Mouse (Mus musculus) kidney, adult 11 months (tissue): ENCODE data around the gene Hist1h2bj.
"Not testable (repeated sequence)": the region's sequence is repeated elsewhere in the genome, so short reads cannot be mapped to it uniquely, and the experiment has no call there.

Experiments used
- DNase-seq: peaks from one replicate; pipeline ENCODE4 v3.0.0; 2022

Gene Hist1h2bj

GRCm38 (mm10) chr13:22040464-22041141 lies 2.4 kb upstream of the Hist1h2bj start:
- no peak for DNase-seq

DNA sequence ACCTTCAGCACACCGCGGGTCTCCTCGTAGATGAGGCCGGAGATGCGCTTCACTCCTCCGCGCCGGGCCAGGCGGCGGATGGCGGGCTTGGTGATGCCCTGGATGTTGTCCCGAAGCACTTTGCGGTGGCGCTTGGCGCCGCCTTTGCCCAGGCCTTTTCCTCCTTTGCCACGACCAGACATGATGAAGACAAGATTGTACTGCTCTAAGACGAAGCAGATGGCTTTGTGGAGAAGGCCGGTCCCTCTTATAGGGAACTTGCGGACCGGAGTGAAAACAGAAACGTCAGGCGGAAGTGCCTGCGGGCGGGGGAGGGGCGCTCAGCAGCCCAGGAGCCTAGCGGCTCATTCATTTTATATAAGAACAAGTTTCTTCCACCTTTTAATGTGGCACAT lies 1.9 kb upstream of the Hist1h2bj start, which contains the start of gene Hist1h4i:
Hist1h4i (minus strand) TSS at position 221 of the 395 bp plus-strand sequence.
- DNase-seq: peak; percentile 88

DNA sequence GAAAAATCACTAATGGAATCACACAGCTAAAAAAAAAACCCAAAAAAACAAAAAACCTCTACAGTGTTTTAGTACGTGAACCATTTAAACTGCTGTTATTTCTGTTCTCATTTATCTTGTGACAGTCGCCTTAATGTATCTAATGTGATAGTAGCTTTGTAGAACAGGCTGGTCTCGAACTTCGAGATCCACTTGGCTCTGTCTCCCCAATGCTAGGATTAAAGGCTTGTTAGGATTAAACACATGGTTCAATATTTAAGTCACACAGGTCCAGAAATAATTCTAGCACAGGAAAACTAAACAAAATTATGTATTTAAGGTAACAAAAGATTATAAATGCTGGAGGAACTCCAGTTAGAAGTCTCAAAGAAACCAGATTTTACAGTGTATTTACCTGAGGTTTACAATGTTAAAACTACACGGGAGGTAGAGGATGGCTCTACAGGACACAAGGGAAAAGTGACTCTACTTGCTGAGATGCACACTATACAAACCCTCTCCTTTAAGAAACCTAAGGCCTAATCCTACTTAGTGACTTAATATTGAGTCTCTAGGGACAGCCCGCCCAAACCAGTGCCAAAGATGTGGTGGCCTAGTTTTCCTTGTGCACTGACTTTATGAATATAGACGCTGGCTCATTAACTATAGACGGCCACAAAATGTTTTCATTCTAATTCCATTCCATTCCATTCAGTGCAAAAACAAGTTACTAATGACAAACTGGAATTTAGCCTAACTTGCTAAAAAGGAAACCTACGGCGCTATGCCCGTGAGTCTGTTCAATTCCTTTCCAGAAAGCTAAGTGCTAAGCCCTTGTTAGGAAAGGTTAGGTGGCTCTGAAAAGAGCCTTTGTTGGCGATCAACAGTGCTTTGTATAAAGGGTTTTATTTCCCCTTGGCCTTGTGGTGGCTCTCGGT lies 1.1 kb upstream of the Hist1h2bj start:
- DNase-seq: no peak

GRCm38 (mm10) chr13:22043503-22044431 lies 753 bp downstream of the Hist1h2bj start:
- DNase-seq: no peak

DNA sequence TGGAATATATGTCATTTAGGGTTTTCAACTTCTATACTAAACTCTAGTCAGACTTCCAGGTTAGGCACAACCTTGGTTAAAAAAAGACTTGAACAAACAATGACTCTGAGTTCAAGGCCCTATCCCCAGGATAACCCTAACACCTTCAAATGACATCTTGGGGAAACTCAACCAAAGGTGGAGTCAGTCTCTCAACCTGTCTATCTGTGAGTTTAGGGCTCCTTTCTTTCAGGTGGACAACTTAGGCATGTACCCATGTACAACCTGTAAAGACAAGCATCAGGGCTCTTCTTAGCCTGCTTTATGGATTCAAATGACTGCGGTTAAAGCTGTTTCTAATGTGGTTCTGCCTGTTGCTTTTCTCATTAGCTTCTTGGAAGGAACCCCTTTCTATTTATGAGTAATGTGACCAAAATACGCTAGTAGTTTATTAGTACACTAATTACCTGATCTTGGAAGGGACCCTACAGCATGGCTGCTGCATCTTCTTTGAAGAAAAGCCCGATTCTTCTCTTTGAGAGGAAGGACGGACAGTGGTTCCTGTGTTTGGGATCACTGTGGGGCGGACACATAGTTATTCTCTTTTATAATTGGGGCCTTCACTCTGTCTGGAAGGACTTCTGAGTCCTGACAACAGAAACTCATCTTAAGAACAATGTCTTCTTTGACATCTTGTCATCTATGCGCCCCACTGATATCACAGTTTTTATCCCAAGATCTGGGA lies 1.6 kb downstream of the Hist1h2bj start:
- no peak for DNase-seq

DNA sequence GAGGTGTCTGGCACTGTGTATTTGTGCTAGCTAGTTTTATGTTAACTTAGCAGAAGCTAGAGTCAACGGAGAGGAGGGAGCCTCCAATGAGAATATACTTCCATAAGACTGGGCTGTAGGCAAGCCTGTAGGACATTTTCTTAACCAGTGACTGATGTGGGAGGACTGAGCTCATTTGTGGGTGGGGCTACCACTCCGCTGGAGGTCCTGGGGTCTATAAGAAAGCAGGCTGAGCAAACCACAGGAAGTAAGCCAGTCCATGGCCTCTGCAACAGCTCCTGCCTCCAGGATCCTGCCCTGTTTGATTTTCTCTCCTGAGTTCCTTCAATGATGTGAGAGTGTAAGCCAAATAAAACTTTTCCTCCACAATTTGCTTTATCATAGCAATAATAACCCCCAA lies 2.3 kb downstream of the Hist1h2bj start:
- no peak for DNase-seq

- DNase-seq: no peak
These were observed 6.0 kb downstream of the Hist1h2bj start for GRCm38 (mm10) chr13:22049041-22049440.

GRCm38 (mm10) chr13:22049737-22050440 lies 6.9 kb downstream of the Hist1h2bj start:
- DNase-seq: no peak

DNA sequence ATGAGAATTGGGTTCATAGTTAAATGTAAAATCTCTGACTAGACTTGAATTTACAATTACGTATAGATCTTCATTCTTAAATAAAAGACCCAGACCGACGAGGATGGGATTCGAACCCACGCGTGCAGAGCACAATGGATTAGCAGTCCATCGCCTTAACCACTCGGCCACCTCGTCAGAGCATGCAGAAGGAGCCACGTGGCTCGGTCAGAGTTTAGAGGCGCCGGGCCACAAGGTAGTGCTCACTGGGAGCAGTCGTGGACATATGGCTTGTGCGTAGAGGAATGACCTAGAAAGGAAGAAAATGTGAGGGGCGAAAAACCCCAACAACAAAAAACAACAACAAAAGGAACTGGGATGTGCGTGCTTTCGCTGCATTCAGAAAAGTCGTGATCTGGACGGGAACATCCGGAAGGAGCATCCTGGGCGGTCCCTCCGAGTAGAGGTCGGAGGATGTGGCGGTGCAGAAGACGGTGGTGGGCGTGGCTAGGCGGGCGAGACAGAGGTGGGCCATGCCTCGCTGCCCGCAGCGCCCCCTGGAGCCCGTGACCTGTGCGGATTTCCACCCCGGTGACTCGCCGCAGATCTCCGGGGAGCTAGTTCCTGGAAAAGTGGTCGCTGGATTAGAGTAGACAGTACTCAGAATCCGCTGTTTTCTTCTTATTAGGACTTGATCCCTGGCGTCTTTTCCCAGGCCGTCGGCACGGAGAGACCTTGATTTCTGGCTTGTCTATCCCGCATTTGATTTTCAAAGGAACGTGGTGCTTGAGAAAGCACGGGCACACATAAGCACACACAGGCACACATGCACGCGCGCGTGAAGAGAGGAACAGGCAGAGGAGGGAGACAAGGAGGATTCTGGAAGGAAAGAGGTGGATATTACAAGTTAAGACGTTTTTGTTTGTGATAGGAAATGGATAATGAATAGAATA lies 7.8 kb downstream of the Hist1h2bj start:
- DNase-seq: peak; percentile 82

DNA sequence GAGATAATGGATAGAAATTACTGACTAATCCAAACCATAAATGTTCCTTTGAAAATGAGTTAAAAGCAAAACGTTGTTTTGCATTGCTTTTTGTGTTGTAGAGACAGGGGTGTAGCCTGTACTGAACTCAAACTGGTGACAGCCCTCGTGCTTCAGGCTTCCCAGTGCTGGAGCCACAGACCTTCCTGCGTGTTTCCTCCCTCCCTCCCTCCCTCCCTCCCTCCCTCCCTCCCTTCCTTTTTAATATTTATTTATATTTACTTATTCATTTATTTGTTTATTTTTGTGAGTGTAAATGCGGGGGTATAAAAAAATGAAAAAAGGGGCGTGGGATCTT lies 8.5 kb downstream of the Hist1h2bj start:
- DNase-seq: no peak

DNA sequence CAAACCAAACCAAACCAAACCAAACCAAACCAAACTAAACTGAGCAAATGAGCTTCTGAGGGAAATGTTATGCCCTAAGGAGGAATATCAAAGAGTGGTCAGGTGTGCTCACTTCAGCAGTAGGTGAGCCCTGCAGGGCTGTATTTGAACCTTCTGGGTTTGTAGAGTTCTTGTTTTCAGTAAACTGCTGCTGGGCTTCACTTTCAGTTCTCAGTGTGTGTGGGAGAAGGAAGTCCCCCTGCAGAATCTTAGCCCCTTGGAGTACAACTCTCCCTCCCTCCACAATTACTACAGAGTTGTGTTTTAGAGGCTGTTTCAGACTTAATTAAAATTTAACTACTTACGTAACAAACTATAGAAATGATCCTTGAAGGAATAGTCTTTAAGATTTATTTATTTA lies 10.7 kb downstream of the Hist1h2bj start:
- DNase-seq: no peak

DNA sequence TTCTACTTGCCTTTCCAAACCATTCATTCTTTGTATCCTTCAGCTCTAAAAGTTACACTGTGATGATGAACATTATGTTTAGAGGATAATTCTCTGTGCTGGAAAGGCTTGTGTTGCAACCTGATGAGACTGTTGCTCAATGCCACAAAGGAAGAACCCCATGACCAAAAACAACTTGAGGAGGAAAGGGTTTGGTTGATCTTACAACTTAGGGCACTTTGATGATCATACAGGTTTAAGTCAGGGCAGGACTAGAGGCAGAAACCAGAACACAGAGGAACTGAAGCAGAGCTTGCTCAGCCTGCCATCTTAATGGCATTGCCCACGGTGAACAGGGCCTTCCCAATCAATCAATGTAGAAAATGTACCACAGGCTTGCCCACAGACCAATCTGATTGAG lies 18.4 kb downstream of the Hist1h2bj start:
- no peak for DNase-seq

DNA sequence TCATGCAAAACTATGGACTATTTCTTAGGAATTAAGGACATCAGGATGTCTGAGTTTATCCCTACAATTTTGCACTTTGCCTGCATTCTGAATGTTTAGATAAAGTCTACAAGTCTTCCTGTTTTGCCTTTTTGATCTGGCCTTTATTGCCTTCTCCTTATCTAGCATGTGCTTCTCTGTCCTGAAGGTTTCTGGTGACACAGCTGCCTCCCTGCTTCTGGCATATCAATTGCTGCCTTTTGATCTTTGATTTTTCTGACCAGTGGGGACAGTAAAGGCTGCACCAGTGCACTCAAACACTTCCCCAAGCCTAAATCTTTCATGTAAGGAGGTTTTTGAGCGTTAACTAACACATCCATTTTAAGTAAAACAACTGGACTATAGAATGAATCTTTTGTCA lies 20.5 kb downstream of the Hist1h2bj start:
- no peak for DNase-seq

- not testable (repeated sequence) for DNase-seq
These were observed 41.1 kb downstream of the Hist1h2bj start, which contains the start of gene Vmn1r188 for GRCm38 (mm10) chr13:22084140-22084539. TSS of gene Vmn1r188 (plus strand) at chr13:22084440.
